Mouse (Mus musculus): ENCODE results near the gene Mettl5. TPM values are rescaled to one million over a fixed set of nuclear protein-coding genes. Genes with fewer than 3 reads are reported as not detected.

The Mettl5 gene
- total RNA-seq, 2 experiments from 2014 or later: 22.6 to 28.9 TPM

DNA sequence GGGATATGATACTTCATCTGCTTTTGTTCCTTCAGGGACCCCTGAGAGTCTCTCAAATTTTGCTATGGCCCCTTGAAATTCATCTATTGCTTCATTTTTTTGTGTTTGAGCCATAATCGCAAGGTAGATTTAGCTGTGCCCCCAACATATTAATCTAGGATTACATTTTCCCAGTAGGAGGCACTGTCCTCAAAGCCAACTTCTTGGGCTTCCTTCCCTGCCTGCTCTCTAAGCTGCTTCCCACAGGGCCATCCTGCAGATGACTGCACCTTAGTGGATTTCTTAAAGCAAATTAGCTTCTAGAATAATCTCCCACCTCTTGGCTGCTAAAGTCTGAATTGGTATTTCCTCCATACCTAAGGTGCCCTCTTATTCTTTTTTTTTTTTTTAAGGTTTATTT is 27.5 kb downstream of the Mettl5 start:
- no peak for DNase-seq

DNA sequence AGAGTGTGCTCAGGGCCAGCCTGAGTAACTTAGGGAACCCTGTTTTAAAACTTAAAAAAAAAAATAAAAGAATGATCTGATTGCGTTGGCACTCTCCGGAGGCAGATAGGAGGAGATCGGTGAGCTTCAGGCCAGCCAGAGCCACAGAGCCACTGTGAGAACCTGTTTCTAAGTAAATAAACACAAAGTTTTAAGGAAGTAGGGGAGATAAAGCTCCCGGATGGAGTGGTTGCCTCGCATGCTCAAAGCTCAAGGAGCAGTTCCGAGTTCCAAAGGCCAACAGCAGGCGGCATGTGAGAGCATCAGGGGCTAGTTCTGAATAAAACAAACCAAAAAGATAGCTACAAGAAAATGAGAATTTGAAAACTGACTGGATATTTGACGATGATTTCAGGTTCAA is 29.0 kb downstream of the Mettl5 start:
- DNase-seq: no peak

DNA sequence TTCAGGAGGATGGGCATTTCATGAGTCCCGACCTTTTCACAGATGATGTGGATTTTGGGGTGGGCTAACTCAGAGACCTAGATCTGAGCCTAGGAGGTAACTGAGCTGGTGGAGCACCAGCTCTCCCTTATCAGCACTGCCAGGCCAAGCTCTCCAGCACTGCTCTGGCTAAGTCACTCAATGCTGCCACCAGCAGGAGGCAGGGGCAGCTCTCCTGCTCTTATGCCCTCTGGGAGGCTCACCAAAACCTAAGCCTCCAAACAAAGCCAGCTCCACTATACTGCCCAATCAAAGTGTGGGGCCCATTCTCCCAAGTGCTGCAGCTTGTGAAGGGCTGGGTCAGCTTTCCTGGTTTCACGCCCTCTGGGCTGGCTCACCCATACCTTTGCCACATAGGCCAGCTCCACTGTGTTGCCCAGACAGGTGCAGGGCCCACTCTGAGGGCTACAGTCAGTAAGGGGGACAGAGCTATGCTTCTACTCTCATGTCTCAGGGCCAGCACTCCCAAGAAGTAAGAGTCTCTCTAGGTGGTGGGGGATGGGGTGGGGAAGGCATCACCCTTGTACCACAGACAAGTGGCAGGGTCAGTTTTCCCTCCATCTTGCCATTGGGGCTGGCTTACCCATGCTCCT is 33.9 kb downstream of the Mettl5 start:
- no peak for DNase-seq

DNA sequence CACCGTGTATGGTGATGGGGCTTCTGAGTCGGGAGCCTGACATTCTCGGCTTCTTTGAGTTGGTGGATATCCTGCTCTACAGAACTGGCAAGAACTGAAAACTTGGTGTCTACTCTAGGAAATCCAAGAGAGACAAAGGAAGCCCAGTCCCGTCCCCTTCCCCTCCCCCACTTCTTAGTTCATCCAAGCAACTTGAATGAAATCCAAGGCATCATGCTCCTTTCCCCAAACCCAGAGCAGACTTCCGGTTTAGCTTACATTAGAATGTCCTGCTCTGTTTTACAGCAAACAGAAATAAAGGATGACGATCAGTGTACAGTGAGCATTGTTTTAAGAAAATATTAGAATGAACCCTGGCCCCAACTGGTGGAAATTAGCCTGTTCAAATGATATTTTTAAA is 36.2 kb downstream of the Mettl5 start:
- no peak for DNase-seq

DNA sequence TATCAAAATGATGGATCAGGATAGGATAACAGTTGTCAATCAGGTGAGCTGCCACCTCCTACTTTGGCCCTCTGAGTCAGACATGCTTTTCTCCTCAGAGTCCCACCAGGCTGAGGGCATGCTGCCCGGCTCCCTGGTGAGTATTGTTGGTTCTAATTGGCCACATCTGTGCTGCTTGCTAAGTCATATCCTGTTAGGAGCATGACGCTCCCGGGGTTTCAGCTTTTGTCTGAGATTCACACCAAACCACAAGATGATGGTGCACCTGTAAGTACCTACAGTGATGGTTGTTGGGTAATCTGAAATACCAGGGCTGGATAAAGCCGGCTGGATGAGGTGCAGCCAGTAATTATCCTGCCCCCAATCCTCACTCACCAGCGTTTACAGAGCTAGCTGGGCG is 45.2 kb downstream of the Mettl5 start:
- DNase-seq: no peak

DNA sequence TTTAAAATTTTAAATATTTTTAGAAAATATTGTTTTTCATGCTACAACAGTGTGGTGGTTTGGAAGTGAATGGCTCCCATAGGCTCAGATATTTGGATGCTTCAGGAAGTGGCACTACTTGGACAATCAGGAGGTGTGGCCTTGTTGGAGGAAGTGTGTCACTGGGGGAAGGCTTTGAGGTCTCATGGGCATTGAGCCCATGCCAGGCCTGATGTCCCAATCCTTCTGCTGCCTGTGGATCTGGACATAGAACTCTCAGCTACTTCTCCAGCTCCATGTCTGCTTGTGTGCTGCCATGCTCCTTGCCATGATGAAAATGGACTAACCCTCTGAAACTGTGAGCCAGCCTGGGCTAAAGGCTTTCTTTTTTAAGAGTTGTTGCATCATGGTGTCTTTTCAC is 46.7 kb downstream of the Mettl5 start:
- no peak for DNase-seq

DNA sequence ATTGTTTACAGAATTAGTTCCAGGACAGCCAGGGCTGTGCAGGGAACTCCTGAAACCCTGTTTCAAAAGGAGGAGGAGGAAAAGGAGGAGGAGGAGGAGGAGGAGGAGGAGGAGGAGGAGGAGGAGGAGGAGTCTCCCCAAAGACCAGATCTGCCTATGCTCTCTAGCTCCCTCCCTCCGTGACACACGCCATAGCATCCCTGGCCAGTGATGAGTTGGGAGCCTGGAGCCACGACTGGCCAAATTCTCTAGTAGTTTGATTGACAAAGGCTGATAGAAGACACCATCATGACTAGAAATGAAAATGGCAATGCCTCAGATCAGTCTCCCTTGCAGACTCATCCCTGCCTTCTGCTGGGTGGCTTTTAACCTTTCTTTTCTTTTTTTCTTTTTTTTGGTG is 47.4 kb downstream of the Mettl5 start:
- DNase-seq: no peak

DNA sequence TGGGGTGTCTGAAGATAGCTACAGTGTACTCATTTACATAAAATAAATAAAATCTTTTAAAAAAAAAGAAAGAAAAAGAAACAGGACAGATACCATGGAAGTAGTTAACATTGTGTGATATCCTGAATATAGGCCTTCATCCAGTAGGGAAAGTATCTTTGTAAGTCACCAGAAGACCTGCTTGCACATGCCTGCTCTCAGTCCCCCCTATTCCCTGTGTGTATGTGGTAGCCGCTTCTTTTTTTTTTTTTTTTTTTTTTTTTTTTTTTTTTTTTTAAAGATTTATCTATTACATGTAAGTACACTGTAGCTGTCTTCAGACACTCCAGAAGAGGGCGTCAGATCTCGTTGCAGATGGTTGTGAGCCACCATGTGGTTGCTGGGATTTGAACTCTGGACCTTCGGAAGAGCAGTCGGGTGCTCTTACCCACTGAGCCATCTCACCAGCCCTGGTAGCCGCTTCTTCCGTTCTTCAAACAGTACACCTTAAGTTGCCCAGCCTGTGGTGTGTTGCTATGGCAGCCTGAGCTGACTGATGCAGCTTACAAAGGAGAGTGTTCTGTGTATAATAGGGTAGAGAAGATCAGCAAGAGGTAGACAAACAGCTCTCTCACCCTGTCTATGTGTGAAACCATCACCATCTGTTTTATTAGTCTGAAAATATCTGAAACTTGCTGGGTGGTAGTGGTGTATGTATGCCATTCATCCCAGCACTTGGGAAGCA is 48.0 kb downstream of the Mettl5 start:
- DNase-seq: no peak

DNA sequence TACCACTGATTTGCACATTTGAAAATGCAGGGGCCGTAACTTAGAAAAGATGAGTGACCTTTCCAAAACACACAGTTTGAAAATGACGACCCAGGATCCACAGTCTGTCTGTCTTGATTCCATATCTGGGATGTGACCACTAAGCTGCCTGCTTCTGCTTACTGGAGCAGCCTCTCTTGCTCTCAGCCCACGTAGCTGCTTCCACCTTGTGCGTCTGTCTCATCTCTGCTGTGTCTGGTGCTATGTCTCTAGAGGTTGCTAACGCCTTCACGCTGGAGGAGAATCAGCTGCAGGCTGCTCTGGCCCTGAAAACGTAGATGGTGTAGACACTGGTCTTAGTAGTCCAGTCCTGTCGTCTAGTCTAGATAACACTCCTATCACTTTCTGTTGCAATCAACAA is 55.3 kb downstream of the Mettl5 start:
- DNase-seq: no peak

DNA sequence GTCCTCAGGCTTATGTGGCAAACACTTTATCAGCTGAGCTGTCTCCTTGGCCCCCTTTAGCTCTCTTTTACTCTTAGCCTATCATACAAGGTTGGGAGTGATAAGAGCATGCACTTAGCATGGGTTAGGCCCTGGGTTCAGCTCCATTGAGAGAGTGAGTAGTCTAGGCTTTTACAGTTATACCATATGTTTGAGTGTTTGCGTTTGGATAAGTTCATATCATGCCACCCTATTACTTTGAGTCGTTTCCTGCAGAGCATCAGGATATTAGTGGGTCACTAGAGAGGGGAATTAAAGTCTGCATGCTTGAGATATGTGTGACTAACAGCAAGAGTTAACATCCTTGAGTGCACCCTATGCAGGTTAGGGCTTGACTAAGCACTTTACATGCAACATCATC is 55.7 kb downstream of the Mettl5 start:
- DNase-seq: no peak

DNA sequence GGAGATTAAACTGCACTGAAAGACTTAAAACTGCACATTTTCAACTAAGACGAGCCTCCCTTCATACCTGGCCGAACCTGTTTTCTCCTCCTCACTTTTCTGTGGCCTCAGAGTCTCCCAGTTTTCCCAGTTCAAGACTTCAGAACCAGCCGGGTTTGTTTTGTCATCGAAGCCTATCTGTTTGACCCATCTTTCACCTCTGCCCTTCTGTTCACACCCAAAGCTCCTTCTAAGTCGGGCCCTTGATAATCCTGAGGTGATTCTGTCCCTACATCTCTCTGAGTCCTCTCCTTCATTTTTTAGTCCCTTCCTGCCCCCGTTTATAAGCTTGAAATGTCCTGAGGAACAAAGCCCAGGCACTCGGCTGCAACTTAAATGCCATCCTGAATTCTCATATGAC is 57.4 kb downstream of the Mettl5 start:
- DNase-seq: no peak

DNA sequence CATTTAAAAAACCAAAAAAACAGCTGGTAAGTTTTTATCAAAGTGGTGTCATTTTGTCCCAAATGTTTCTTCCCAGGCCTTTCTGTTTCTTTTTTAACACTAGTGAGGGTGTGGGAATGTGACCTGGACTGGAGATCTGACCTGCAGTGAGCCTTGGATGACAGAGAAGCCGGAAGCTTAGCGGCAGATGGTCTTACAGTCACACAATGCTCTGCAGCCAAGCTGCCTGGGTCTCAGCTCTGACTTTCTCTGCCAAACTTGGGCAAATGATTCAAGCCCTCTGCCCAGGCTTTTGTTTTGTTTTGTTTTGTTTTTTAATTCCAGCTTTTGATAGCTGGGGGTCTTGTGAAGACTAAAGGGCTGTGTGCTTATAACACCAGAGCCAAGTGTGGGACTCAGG is 59.0 kb downstream of the Mettl5 start:
- DNase-seq: no peak

DNA sequence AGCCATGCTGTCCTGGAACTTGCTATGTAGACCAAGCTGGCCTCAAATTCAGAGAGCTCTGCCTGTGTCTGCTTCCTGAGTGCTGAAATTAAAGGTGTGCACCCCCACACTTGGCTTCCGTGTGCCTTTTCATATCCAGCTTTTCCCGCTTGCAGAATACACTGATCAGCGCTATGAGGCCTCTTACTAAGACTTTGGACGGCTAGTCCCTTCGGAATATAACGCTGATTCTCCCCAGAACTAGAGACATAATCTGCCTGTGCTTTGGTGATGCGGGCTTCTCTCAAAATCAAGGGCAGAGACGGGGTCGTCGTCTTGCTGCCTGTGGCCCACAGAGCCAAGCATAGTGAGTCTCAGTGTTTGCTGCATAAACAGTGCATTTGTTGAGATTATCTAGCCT is 59.5 kb downstream of the Mettl5 start:
- DNase-seq: no peak

DNA sequence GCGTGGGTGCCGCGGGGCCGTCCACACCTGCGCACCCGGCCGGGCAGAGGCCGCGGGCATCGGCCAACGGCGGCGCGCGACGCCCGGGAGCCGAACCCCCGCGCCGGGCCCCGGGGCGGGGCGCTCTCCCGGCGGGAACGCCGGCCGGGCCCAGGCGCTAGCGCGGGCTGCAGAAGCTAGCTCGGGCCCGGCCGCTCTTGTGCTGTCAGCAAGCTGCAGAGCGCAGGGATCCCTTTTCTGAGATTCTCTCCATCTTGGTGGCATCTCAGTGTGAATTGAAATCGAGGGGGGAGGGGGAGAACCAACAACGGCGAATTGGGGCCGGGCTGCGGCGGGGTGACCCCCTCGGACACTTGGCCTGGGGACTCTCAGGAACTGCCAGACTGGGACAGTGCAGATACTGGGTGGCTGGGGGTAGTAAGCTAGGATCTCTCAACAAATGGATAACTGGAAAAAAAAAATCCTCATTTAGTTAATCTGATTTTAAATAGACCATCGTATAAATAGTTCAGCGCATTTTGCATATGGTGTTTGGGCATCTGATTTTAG is 62.2 kb downstream of the Mettl5 start:
- DNase-seq: peak; percentile 67

DNA sequence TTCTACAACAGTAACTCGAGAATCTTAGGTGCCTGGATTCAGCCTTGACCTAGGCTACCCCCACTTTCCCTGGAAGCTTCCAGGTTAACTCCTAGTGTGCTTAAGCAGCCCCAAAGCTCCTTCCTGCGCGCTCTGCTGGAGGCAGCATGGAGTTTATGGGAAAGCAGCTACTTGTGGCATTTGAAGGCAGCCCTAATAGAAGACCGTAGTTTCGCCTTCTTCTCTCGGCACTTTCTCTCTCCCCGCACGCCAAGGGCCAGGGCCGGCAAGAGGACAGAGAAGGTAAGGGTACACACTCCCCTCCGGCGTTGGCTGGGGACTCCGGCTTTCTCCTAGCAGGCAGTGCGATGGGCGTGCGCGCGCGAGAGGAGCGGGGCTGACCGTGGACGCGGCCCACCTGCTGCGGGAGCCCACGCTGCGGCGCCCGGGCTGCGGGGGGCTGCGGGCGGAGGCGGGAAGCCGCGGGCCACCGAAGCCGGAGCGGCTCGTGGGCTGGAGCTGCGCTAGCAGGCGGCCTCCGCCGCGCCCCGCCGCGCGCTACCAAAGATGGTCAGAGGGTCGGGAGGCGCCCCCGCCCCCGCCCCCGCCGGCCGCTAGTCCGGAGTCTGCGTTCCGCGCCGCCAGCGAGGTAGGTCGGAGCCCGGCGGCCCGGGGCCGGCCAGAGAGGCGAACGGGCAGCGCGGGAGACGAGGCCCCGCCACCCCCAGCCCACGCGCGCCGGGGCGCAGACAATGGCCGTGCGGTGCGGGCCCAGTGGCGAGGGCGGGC is 62.9 kb downstream of the Mettl5 start:
- peak; percentile 67 for DNase-seq

DNA sequence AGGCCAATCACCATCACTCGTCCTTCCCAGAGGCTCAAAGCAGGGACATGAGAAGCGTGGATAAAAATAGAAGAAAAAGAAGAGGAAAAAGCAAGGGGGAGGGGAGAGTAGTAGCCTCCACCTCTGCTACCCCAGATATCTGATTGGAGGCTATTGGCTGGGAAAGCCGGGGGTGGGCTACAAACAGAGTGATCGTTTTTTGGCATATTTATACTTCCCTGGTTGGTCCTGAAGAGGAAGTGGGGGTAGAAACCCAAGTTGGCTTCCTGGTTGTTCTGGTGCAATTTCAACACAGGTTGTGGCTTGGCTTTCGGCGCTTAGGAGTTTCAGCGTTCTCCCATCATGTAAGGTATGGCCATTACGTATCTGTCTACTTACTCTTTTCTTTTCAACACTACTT is 63.7 kb downstream of the Mettl5 start, which contains the start of gene Klhl23:
Klhl23 (plus strand) TSS at position 234 of the 400 bp plus-strand sequence.
- peak; percentile 24 for DNase-seq

Other genes starting within 250 kb of the Mettl5 start
- 1 to 10 TPM; 7.4 to 7.7 TPM for gene Bbs5, start 238.4 kb downstream of the Mettl5 start, total RNA-seq (2021)
- gene Klhl41, start 215.5 kb downstream of the Mettl5 start, total RNA-seq (2021): 10 to 100 TPM; 14.7 to 51.9 TPM
- 10 to 100 TPM; 29.5 to 38.9 TPM for gene Fastkd1, start 172.1 kb downstream of the Mettl5 start, total RNA-seq (2021)
- 10 to 100 TPM; 68.5 to 72.8 TPM for gene Ppig, start 163.1 kb downstream of the Mettl5 start, total RNA-seq (2021)
- gene Ccdc173, start 96.0 kb downstream of the Mettl5 start, total RNA-seq (2021): 1 to 10 TPM; 1.3 to 1.9 TPM
- gene Phospho2, start 96.0 kb downstream of the Mettl5 start, total RNA-seq (2021): 10 to 100 TPM; 15.8 to 18.1 TPM
- 10 to 100 TPM; 10.1 to 15.3 TPM for gene Klhl23, start 63.7 kb downstream of the Mettl5 start, total RNA-seq (2021)
- 100 to 1,000 TPM; 151 to 160 TPM for gene Ssb, start 24.1 kb downstream of the Mettl5 start, total RNA-seq (2021)
- 10 to 100 TPM; 67.0 to 84.1 TPM for gene Ubr3, start 11.6 kb upstream of the Mettl5 start, total RNA-seq (2021)
- not detected for gene Myo3b, start 153.5 kb upstream of the Mettl5 start, total RNA-seq (2021)